Mouse (Mus musculus) CH12.LX (cell line): ENCODE results near the gene Ehd1. TPM values are rescaled to one million over a fixed set of nuclear protein-coding genes. Genes with fewer than 3 reads are reported as not detected.
A peak's percentile ranks its signal among the peaks of the same experiment; 100 is the strongest.

Source experiments
- DNase-seq: peaks from one replicate; pipeline ENCODE4 v3.0.0-alpha.2; 2013; ENCODE audit errors: extremely low read depth
- H3K27ac ChIP-seq: 2 replicates; pipeline ENCODE4 v1.5.1; 2012; ENCODE audit warnings: low read depth, mild to moderate bottlenecking, control low read depth, moderate library complexity; ENCODE audit not compliant: insufficient read depth
- H3K27me3 ChIP-seq: replicated peaks from 2 replicates; pipeline ENCODE3; 2012; ENCODE audit warnings: inconsistent platforms
- H3K36me3 ChIP-seq, 2 experiments: replicated peaks in 1 of 2; 2 replicates each; pipeline versions ENCODE3 to v1.6.1; 2012; ENCODE audit warnings: inconsistent platforms in 1 of 2, low read length in 1 of 2, mild to moderate bottlenecking in 1 of 2, mixed read lengths in 1 of 2, moderate library complexity in 1 of 2; ENCODE audit not compliant: control insufficient read depth in 1 of 2, insufficient read depth in 1 of 2
- H3K4me1 ChIP-seq, 2 experiments: 2 replicates each; pipeline ENCODE4 v1.6.1; 2012; ENCODE audit warnings: inconsistent platforms in 1 of 2, moderate library complexity in 1 of 2; ENCODE audit not compliant: insufficient read depth in 2 of 2, control insufficient read depth in 1 of 2
- H3K4me2 ChIP-seq: 2 replicates; pipeline ENCODE4 v1.6.1; 2012; ENCODE audit warnings: low read depth, mild to moderate bottlenecking, control low read depth; ENCODE audit not compliant: poor library complexity, insufficient read depth, severe bottlenecking
- H3K4me3 ChIP-seq, 3 experiments: fragments of 150-350 bp in 1 of 3; sonication (generic) in 1 of 3; replicated peaks in 1 of 3; 2 replicates each; pipeline versions ENCODE3 to v1.5.1; 2011 to 2012; ENCODE audit warnings: low read depth in 2 of 3, low read length in 2 of 3, mild to moderate bottlenecking in 2 of 3, moderate library complexity in 2 of 3, control low read depth in 1 of 3, improper control_type of control experiment in 1 of 3, inconsistent platforms in 1 of 3, mixed read lengths in 1 of 3; ENCODE audit not compliant: poor library complexity in 1 of 3
- H3K79me2 ChIP-seq: replicated peaks from 2 replicates; pipeline ENCODE4 v1.6.1; 2012; ENCODE audit warnings: mild to moderate bottlenecking, moderate library complexity; ENCODE audit not compliant: control insufficient read depth, poor library complexity, insufficient read depth, severe bottlenecking; ENCODE audit errors: extremely low read depth
- H3K9ac ChIP-seq: 2 replicates; pipeline ENCODE4 v1.6.1; 2012; ENCODE audit warnings: low read depth, mild to moderate bottlenecking, control low read depth, moderate library complexity; ENCODE audit not compliant: insufficient read depth
- H3K9me3 ChIP-seq: replicated peaks from 2 replicates; pipeline ENCODE3; 2012; ENCODE audit warnings: low read length, inconsistent platforms, mixed read lengths
- CHD2 ChIP-seq: IDR thresholded peaks from 2 replicates; pipeline ENCODE4 v1.6.1; 2011; ENCODE audit warnings: low read length, improper control_type of control experiment
- E2F4 ChIP-seq: IDR thresholded peaks from 2 replicates; pipeline ENCODE4 v1.6.1; 2011; ENCODE audit warnings: low read depth, low read length, improper control_type of control experiment; ENCODE audit not compliant: insufficient replicate concordance
- ELF1 ChIP-seq: IDR thresholded peaks from 2 replicates; pipeline ENCODE4 v1.6.1; 2014; ENCODE audit warnings: low read depth, mild to moderate bottlenecking, inconsistent platforms, low read length, improper control_type of control experiment
- EP300 ChIP-seq: IDR thresholded peaks from 2 replicates; pipeline ENCODE4 v1.6.1; 2011; ENCODE audit warnings: low read length, improper control_type of control experiment
- ETS1 ChIP-seq: conservative IDR thresholded peaks from 2 replicates; pipeline ENCODE4 v1.6.1; 2012; ENCODE audit warnings: low read depth, mild to moderate bottlenecking, inconsistent platforms, low read length, improper control_type of control experiment, moderate library complexity
- GABPA ChIP-seq: IDR thresholded peaks from 2 replicates; pipeline ENCODE4 v1.6.1; 2012; ENCODE audit warnings: low read depth, low read length, improper control_type of control experiment, inconsistent platforms; ENCODE audit not compliant: insufficient replicate concordance
- HCFC1 ChIP-seq: IDR thresholded peaks from 2 replicates; pipeline ENCODE4 v1.6.1; 2012; ENCODE audit warnings: low read depth, mild to moderate bottlenecking, inconsistent platforms, low read length, improper control_type of control experiment
- IRF4 ChIP-seq: IDR thresholded peaks from 2 replicates; pipeline ENCODE4 v1.6.1; 2014; ENCODE audit warnings: low read depth, mild to moderate bottlenecking, inconsistent platforms, low read length, improper control_type of control experiment
- JUN ChIP-seq: IDR thresholded peaks from 2 replicates; pipeline ENCODE4 v1.6.1; 2011; ENCODE audit warnings: low read depth, mild to moderate bottlenecking, low read length, improper control_type of control experiment, moderate library complexity; ENCODE audit not compliant: insufficient read depth
- MAFK ChIP-seq: IDR thresholded peaks from 2 replicates; pipeline ENCODE4 v1.6.1; 2011; ENCODE audit warnings: low read length, improper control_type of control experiment; ENCODE audit not compliant: insufficient replicate concordance
- MXI1 ChIP-seq: IDR thresholded peaks from 2 replicates; pipeline ENCODE4 v1.6.1; 2011; ENCODE audit warnings: mild to moderate bottlenecking, low read depth, low read length, improper control_type of control experiment
- MYC ChIP-seq: IDR thresholded peaks from 2 replicates; pipeline ENCODE4 v1.6.1; 2011; ENCODE audit warnings: low read depth, mild to moderate bottlenecking, improper control_type of control experiment, low read length
- NELFE ChIP-seq: IDR thresholded peaks from 2 replicates; pipeline ENCODE4 v1.6.1; 2011; ENCODE audit warnings: low read depth, low read length, improper control_type of control experiment
- POLR2A ChIP-seq: IDR thresholded peaks from 2 replicates; pipeline ENCODE4 v1.6.1; 2011; ENCODE audit warnings: low read depth, mild to moderate bottlenecking, improper control_type of control experiment, low read length
- POLR2AphosphoS2 ChIP-seq: IDR thresholded peaks from 2 replicates; pipeline ENCODE4 v1.6.1; 2011; ENCODE audit warnings: low read depth, low read length, improper control_type of control experiment
- RAD21 ChIP-seq: IDR thresholded peaks from 2 replicates; pipeline ENCODE4 v1.6.1; 2011; ENCODE audit warnings: low read depth, mild to moderate bottlenecking, low read length, improper control_type of control experiment, moderate library complexity
- RCOR1 ChIP-seq: conservative IDR thresholded peaks from 2 replicates; pipeline ENCODE4 v1.6.1; 2012; ENCODE audit warnings: low read depth, mild to moderate bottlenecking, inconsistent platforms, low read length, improper control_type of control experiment
- SIN3A ChIP-seq: IDR thresholded peaks from 2 replicates; pipeline ENCODE4 v1.6.1; 2012; ENCODE audit warnings: low read length, improper control_type of control experiment, inconsistent platforms
- SMC3 ChIP-seq: IDR thresholded peaks from 2 replicates; pipeline ENCODE4 v1.6.1; 2011; ENCODE audit warnings: low read depth, low read length, improper control_type of control experiment
- TCF12 ChIP-seq: IDR thresholded peaks from 2 replicates; pipeline ENCODE4 v1.6.1; 2014; ENCODE audit warnings: low read depth, mild to moderate bottlenecking, inconsistent platforms, low read length, improper control_type of control experiment
- USF2 ChIP-seq: conservative IDR thresholded peaks from 2 replicates; pipeline ENCODE4 v1.6.1; 2011; ENCODE audit warnings: low read depth, low read length, improper control_type of control experiment
- ZMIZ1 ChIP-seq: IDR thresholded peaks from 2 replicates; pipeline ENCODE4 v1.6.1; 2012; ENCODE audit warnings: low read depth, mild to moderate bottlenecking, inconsistent platforms, low read length, improper control_type of control experiment
- ZNF384 ChIP-seq: IDR thresholded peaks from 2 replicates; pipeline ENCODE4 v1.6.1; 2012; ENCODE audit warnings: low read depth, low read length, improper control_type of control experiment, inconsistent platforms
- dilution Hi-C: fragments of 300-500 bp; cut with MboI; formaldehyde crosslinking; loops from 2 replicates; pipeline ENCODE4 v1.14.3; 2020; ENCODE audit warnings: low sequenced_read_pairs; ENCODE audit not compliant: extremely low pct_unique_long_range_greater_than_20kb, extremely low pct_ligation_motif_present
- in situ Hi-C: fragments of 300-500 bp; cut with MboI; formaldehyde crosslinking; loops from 3 replicates; pipeline ENCODE4 v1.14.3; 2019; ENCODE audit warnings: low sequenced_read_pairs, low pct_ligation_motif_present, low pct_unique_long_range_greater_than_20kb, mixed read lengths
- polyA plus RNA-seq: library from polyadenylated mRNA; unstranded; fragments of >175 nt; gene quantifications from 2 replicates; pipeline ENCODE4 v1.2.1, GENCODE M21; 2012; ENCODE audit warnings: low read depth; ENCODE audit not compliant: insufficient read length
- total RNA-seq, 2 experiments: library from RNA; depleted of rRNA; stranded (reverse); fragments of 300-350 nt in 1 of 2; fragments of >200 nt in 1 of 2; gene quantifications; 2 replicates each; pipeline ENCODE4 v1.2.3; 2012 to 2014

The Ehd1 gene
- total and polyA plus RNA-seq, 3 experiments = 131 to 400 (median 245) TPM

DNA sequence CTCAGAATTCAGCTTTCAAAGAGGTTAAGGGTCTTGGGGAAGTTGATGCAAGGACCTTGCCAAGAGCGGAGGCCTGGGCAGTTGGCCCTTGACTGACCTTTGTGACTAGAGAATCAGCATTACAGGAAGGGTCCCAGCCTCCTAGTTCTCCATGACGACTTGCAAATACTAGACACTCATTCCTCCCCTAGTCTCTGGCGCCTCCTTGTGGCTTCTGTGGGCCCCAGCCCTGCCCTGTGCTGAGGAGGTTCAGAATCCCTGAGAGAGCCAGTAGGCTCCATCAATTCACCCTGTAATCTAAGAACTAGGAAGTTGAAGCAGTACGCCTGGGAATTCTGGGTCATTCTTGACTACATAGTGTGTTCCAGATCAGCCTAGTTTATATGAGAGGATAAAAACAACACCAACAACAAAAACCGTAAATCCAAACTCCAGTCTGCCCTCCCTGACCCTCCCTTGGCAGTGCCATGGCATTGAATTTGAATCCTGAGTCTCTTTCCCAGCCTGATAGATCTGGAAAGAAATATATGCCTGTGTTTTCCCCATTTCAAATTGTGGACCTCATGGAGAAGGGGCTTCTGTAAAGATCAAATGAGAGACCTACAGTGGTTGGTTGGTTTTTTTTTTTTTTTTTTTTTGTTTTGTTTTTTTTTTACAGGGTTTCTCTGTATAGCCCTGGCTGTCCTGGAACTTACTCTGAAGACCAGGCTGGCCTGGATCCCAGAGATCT is 28.4 kb downstream of the Ehd1 start (continued):
- TF ChIP-seq SMC3 (peak; percentile 99), GABPA (no peak), ZMIZ1 (no peak), E2F4 (no peak), RAD21 (peak; percentile 100), TCF12 (peak; percentile 40; the same call in 1 of the 2 replicates), POLR2AphosphoS2 (no peak), MXI1 (no peak), USF2 (no peak), ETS1 (0 out of 2 replicates have a peak, but pooled peaks have one; percentile 16)

DNA sequence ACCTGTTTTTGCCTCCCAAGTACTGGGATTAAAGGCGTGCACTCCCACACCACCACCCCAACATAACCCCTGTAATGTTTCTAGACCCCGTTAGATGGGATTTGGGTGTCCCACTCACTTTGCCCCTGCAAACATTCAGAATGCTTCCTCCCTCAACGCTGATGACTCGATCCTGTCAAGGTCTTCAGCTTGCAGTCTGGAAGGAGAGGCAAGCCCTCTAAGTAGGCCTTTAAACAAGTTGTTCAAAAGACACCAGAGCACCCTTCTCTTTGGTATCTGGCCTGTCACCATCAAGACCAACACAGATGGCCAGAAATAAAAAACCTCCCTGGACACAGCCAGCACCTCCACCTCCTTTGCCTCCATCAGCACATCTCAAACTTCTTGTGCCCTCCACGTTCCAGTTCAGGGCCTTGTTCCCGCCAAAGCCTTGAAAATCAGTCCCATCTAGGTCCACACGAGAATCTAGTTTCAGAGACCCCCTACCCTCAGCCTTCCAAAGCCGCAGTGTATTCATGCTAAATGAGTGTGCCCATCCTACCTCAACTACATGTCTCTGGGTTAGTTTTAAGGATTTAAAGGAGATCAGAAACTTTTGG is 29.1 kb downstream of the Ehd1 start:
- TF ChIP-seq CHD2 (0 out of 2 replicates have a peak, but pooled peaks have one; percentile 1), ZNF384 (0 out of 2 replicates have a peak, but pooled peaks have one; percentile 22), MXI1 (no peak), E2F4 (no peak)
- no peaks in the 10 kb centered on the region for H3K27me3 ChIP-seq
- H3K9ac ChIP-seq = peak overlapping the region; percentile 54; the same call in 1 of the 2 replicates
- in situ Hi-C loops = loop anchor here (5.0 to 25.0 kb wide), 2 partner anchors 43 to 143 kb away; no protein-coding TSS in a partner anchor
- H3K9me3 ChIP-seq = no peaks in the 10 kb centered on the region
- H3K4me1 ChIP-seq = peaks cover 28 to 52% of the 10 kb centered on the region in 2 experiments
- H3K4me2 ChIP-seq = no peak overlapping the region
- H3K36me3 ChIP-seq = peaks cover 9 to 16% of the 10 kb centered on the region in 2 experiments
- no peaks in the 10 kb centered on the region for H3K79me2 ChIP-seq
- H3K27ac ChIP-seq = peak overlapping the region; percentile 42
- dilution Hi-C loops = no loop called here
- no peak for DNase-seq
- peak overlapping the region in 1 of 3 experiments; percentile 71 for H3K4me3 ChIP-seq

DNA sequence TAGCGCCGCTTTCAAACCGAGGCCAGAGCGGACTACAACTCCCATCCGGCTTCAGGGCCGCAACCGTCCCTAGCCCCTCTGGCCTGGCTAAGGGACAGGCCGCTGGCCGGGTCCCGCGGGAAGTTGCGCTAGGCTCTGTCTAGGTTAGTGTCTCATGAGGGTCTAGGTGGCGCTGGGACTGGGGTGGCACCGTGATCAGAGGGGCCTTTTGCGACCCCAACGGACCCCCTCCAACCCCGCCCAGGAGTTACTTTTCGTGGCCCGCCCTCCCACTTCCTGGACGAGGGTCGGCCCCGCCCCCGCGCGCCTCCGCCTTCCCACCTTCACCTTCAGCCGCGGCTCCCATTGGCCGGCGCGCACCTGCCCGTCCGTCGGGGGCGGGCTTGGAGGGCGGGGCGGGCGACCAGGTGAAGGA is 29.6 kb downstream of the Ehd1 start, which contains the start of gene Cdc42bpg:
TSS of gene Cdc42bpg (plus strand) at position 320 of the 415 bp plus-strand sequence.
- TF ChIP-seq ZNF384 (no peak), SMC3 (no peak), NELFE (no peak), HCFC1 (peak; percentile 68), E2F4 (no peak), MAFK (no peak), POLR2A (no peak), MYC (no peak), IRF4 (peak; percentile 32; the same call in 1 of the 2 replicates), EP300 (no peak), SIN3A (0 out of 2 replicates have a peak, but pooled peaks have one; percentile 8), ELF1 (peak; percentile 76), RCOR1 (no peak), MXI1 (0 out of 2 replicates have a peak, but pooled peaks have one; percentile 10), JUN (no peak)
- TF ChIP-seq, all 38 proteins: peak for 5
- Histone ChIP-seq H3K36me3 (peaks cover 7 to 11% of the 10 kb centered on the region in 2 experiments), H3K4me1 (peaks cover 24 to 49% of the 10 kb centered on the region in 2 experiments), H3K9me3 (no peaks in the 10 kb centered on the region), H3K27ac (peak within 1 kb of the TSS; percentile 42), H3K27me3 (no peaks in the 10 kb centered on the region), H3K4me3 (peak within 1 kb of the TSS; percentile 25 to 71 (median 30)), H3K79me2 (no peaks in the 10 kb centered on the region), H3K9ac (peak within 1 kb of the TSS; percentile 54; the same call in 1 of the 2 replicates), H3K4me2 (peak within 1 kb of the TSS; percentile 39)
- DNase-seq = no peak
- dilution Hi-C loops (no loop called here), in situ Hi-C loops (loop anchor here (5.0 to 25.0 kb wide), 2 partner anchors 44 to 144 kb away; no protein-coding TSS in a partner anchor)
